Mouse (Mus musculus): Measurements from ENCODE around the gene Samd4b. TPM values are rescaled to one million over a fixed set of nuclear protein-coding genes. Genes with fewer than 3 reads are reported as not detected.

The Samd4b gene
- polyA plus RNA-seq, 1 experiment from 2014 or later = 33.3 TPM

DNA sequence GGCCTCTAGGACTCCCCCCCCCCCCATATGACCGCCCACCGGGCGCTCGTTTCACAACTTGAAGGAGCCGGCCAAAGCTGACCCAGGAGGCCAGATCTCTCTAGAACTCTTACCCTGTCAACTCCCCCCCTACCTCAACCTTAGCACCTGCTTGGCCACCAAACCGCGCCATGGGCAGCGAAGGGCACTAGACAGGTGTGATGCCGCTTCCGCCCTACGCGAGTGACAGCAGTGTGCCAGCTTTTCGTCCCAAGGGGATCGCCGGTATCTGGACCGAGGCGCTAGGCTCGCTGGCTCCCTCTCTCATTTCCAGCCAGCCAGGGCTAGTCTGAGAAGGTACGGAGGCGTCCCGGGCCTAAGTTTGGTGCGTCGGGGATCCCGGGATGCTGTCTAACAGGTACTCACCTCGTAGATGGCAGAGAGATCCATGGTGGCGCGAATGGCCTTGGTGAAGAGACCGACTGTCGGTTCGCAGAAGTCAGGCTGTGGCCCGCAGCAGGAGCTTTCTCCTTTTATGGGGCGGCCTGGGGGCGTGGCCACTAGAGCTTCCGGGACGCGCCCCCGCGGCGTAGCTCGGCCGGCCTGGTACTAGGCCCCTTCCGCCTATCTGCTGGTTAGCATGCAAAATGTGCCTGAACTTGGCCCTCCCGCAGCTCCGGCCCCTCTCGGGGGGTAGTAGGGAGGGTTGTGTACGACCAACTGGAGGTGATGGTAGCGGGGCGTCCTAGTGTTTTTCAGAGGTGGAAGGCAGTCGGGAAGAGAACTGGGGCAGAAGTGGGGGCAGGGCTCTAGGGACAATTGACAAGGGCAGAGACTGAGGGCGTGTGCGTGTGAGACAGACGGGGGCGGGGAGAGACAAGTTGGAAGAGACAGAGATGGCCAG, 218.9 kb downstream of the Samd4b start:
- H3K4me3 ChIP-seq = peak overlapping the region; percentile 63
- peak overlapping the region; percentile 87 for H3K9ac ChIP-seq
- peaks cover 71% of the 10 kb centered on the region for H3K4me1 ChIP-seq
- peak; percentile 39; the same call in 1 of the 2 replicates for ATAC-seq (ENCODE audit: insufficient number of reproducible peaks, insufficient read depth, low FRiP score, low TSS enrichment, low read depth)
- H3K27ac ChIP-seq = peak overlapping the region; percentile 98
- peaks cover 12% of the 10 kb centered on the region for H3K36me3 ChIP-seq
- H3K27me3 ChIP-seq = no peaks in the 10 kb centered on the region
- no peaks in the 10 kb centered on the region for H3K9me3 ChIP-seq
- peak overlapping the region; percentile 95 for H3K4me2 ChIP-seq
- WGBS = 1% methylated on average over 53 of the region's 53 CpGs

DNA sequence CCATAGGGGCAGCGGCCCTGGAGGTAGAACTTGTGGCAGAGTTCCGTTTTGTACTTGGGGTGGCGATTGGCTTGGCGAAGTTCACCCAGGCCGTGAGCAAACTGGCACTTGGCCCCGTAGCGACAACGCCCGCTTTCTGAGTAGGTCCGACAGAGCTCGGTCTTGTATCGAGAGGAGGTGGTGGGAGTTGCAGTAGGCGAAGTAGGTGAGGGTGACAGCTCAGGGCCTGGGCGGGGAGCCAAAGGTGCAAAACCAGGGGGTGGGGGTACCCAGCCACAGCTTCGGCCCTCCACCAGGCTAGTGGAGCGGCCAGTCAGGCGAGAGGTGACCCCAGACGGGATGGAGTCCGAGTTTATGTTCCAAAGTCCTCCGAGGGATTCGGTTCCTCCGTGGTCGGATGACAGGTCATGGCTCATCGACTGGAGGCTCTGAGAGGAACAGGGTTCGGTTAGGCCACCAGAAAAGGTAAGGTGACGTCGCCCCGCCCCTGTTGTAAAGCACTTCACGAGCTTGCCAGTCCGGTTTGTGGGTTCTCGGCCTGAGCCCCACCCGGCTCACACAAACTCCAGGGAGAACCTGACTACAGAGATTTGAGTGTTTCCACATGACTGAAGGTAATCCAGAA, 219.8 kb downstream of the Samd4b start:
- 41% methylated on average over 32 of the region's 32 CpGs for WGBS

DNA sequence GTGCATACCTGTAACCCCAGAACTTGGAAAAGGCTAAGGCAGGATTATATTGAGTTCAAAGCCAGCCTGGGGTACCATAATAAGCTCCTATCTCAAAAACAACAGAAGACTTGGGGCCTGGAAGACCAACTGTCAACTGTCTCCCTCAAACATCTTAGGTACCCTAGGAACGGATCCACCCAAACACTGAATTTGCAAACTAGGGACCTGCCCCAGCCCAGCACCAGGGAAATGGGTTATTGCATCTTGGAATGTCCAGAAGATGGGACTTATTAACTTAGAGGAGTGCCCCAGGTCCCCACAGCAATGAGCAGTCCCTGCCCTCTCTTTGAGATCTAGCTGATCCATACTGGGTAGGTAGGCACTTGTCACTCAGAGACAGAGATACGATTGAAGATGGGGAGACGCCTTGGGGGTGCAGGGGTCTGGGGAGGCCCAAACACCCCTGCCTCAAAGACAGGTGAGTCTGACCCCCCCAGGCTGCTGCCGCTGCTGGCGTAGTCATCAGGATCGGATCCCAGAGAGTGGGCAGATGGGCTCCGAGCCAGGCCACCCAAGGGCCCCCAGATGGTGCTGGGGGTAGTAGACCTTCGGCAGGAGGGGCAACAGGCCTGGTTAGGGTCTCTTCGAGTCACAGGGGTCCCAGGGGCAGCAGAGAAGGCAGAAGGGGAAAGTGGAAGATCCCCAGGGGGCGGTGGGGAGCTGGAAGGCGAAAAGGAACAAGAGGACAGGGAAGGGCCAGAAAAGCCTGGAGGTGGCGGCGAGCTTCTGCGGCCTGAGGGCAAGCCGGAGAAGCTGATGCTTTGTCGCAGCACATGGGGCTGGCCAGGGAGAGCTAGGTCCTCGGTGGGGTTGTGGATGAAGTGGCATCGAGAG, 220.5 kb downstream of the Samd4b start:
- no peak for ATAC-seq (ENCODE audit: insufficient number of reproducible peaks, insufficient read depth, low FRiP score, low TSS enrichment, low read depth)
- WGBS = 70% methylated on average over 18 of the region's 18 CpGs
- peak overlapping the region; percentile 95 for H3K4me2 ChIP-seq
- H3K27me3 ChIP-seq = no peaks in the 10 kb centered on the region
- H3K27ac ChIP-seq = peak overlapping the region; percentile 98
- peak overlapping the region; percentile 87 for H3K9ac ChIP-seq
- H3K9me3 ChIP-seq = no peaks in the 10 kb centered on the region
- H3K36me3 ChIP-seq = peaks cover 12% of the 10 kb centered on the region
- peak overlapping the region; percentile 63 for H3K4me3 ChIP-seq
- H3K4me1 ChIP-seq = peaks cover 66% of the 10 kb centered on the region

More for the DNA sequence above, 219.8 kb downstream of the Samd4b start:
- peak overlapping the region; percentile 63 for H3K4me3 ChIP-seq
- H3K9me3 ChIP-seq = no peaks in the 10 kb centered on the region
- H3K4me2 ChIP-seq = peak overlapping the region; percentile 95
- H3K36me3 ChIP-seq = peaks cover 12% of the 10 kb centered on the region
- H3K4me1 ChIP-seq = peaks cover 73% of the 10 kb centered on the region
- no peaks in the 10 kb centered on the region for H3K27me3 ChIP-seq
- H3K9ac ChIP-seq = peak overlapping the region; percentile 87
- ATAC-seq (ENCODE audit: insufficient number of reproducible peaks, insufficient read depth, low FRiP score, low TSS enrichment, low read depth) = no peak
- H3K27ac ChIP-seq = peak overlapping the region; percentile 98

DNA sequence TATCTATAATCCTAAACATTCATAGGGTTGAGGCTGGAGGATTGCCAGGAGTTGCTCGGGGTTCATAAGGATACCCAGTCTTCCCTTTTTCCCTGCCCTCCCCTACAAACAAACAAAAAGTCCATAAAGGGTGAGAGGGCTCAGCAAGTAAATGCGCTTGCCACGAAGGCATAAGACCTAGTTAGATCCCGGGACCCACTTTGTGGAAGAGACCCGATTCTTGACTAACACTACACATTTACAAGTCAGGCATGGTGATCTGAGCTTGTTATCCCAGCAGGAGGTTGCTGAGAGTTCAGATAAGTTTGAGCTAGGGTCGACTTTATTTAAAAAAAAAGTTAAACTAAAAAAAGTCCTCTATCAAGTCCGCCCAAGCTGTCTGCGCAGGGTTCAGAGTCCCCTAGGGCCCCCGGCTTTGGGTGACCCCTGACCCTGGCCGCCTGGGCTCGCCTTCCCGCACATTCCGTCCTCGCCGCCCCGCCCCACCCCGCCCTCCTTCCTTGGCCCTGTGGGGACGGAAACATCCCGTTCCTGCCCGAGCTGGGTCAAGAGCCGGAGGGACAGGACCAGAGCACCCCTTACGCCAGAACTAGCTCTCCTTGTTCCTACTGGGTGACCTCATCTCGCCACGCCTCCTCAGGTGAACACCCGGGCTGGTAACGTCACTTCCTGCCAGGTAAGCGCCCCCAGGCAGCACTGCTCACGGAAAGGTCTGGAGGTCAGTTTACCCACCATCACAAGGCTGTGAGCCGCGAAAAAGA, 221.8 kb downstream of the Samd4b start:
- peak overlapping the region; percentile 95 for H3K4me2 ChIP-seq
- H3K4me1 ChIP-seq = peaks cover 55% of the 10 kb centered on the region
- WGBS = 3% methylated on average over 30 of the region's 30 CpGs

DNA sequence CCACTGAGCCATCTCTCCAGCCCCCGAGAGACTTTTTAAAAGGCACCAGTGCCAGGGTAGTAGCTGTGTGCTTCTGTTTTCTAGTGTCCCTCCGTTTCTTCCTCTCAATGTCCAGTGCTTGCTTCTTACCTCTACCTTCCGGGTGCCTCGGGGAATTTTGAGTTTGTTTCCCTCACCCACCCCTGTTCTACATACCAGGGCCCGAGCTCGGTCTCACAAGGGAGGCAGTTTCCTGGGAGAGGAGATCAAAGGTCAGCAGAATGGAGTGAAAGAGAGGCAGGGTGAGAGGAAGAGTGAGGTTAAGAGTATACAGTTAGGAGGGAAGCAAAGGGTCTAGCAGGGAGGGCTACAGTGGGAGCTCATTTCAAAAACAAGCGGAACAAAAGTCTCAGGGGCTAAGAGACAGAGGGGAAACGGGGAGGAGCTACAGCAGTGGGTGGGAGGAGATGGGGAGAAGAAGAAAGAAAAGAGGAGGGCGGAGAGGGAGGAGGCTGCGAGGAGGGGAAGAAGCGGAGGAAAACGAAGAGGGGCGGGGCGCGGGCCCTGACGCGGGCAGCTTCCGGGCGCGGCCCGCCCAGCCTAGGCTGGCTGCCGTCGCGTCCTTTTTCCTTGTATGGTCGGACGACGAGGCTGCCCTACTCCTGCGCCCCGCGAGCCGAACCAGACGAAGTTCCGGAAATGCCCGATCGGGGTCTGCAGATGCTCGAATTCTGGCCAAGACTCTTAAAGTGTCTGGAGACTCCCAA, 222.6 kb downstream of the Samd4b start:
- Histone ChIP-seq H3K27ac (peak overlapping the region; percentile 98), H3K4me3 (peak overlapping the region; percentile 45), H3K4me2 (peak overlapping the region; percentile 95), H3K9ac (peak overlapping the region; percentile 80), H3K9me3 (no peaks in the 10 kb centered on the region), H3K27me3 (no peaks in the 10 kb centered on the region), H3K36me3 (peaks cover 13% of the 10 kb centered on the region), H3K4me1 (peaks cover 53% of the 10 kb centered on the region)
- peak; percentile 39 for ATAC-seq (ENCODE audit: insufficient number of reproducible peaks, insufficient read depth, low FRiP score, low TSS enrichment, low read depth)
- under 1% methylated on average over 36 of the region's 36 CpGs for WGBS

More for the DNA sequence above, 221.8 kb downstream of the Samd4b start:
- H3K36me3 ChIP-seq = peaks cover 12% of the 10 kb centered on the region
- ATAC-seq (ENCODE audit: insufficient number of reproducible peaks, insufficient read depth, low FRiP score, low TSS enrichment, low read depth) = no peak
- peak overlapping the region; percentile 98 for H3K27ac ChIP-seq
- H3K9me3 ChIP-seq = no peaks in the 10 kb centered on the region
- H3K4me3 ChIP-seq = peak overlapping the region; percentile 45
- H3K27me3 ChIP-seq = no peaks in the 10 kb centered on the region
- H3K9ac ChIP-seq = peak overlapping the region; percentile 80

DNA sequence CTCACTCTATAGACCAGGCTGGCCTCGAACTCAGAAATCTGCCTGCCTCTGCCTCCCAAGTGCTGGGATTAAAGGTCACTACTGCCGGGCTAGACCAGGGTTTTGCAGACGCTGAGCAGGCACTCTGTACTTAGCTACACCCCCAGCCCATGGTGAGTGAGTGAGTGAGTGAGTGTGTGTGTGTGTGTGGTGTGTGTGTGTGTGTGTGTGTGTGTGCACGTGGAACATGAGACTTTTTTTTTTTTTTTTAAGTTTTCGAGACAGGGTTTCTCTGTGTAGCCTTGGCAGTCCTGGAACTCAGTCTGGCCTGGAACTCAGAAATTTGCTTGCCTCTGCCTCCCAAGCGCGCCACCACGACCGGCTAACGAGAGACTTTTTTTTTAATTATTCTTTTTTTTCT, 223.3 kb downstream of the Samd4b start:
- H3K4me2 ChIP-seq = peak overlapping the region; percentile 95
- no peak for ATAC-seq (ENCODE audit: insufficient number of reproducible peaks, insufficient read depth, low FRiP score, low TSS enrichment, low read depth)
- peaks cover 20% of the 10 kb centered on the region for H3K36me3 ChIP-seq
- H3K9ac ChIP-seq = peak overlapping the region; percentile 80; the same call in 1 of the 2 replicates
- peak overlapping the region; percentile 98 for H3K27ac ChIP-seq
- H3K4me3 ChIP-seq = no peak overlapping the region
- 83% methylated on average over 10 of the region's 10 CpGs for WGBS
- H3K9me3 ChIP-seq = no peaks in the 10 kb centered on the region
- no peaks in the 10 kb centered on the region for H3K27me3 ChIP-seq
- H3K4me1 ChIP-seq = peaks cover 57% of the 10 kb centered on the region

DNA sequence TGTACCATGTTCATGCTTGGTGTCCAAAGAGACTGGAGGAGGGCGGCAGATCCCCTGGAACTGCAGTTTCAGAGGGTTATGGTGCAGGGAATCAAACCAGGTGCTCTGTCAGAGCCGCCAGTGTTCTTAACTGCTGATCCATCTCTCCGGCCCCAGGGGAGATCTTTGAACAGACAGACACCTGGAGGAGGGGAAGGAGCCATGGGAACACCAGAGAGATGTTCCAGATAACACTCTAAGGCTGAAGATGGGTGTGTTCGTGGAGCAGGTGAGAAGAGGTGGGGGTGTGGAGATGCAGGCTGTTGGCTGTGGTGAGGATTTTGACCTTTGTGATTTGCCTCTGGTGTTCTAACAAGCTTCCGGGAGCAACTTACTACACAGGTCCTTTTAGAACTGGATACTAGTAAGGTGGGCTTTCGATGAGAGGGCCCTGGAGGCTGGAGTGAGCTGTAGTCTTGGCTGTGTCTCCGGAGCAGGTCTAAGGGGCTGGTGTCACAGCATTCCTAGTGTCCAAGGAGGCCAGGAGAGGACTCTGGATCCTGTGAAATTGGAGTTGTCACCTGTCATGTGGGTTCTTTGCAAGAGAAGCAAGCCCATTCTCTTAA, 224.0 kb downstream of the Samd4b start:
- H3K9me3 ChIP-seq = no peaks in the 10 kb centered on the region
- ATAC-seq (ENCODE audit: insufficient number of reproducible peaks, insufficient read depth, low FRiP score, low TSS enrichment, low read depth) = no peak
- no peaks in the 10 kb centered on the region for H3K27me3 ChIP-seq
- H3K36me3 ChIP-seq = peaks cover 26% of the 10 kb centered on the region
- peaks cover 59% of the 10 kb centered on the region for H3K4me1 ChIP-seq
- H3K4me2 ChIP-seq = 0 out of 2 replicates have a peak overlapping the region, but pooled peaks have one; percentile 9
- no peak overlapping the region for H3K4me3 ChIP-seq
- peak overlapping the region; percentile 97 for H3K27ac ChIP-seq
- 74% methylated on average over 7 of the region's 7 CpGs for WGBS
- H3K9ac ChIP-seq = peak overlapping the region; percentile 54

DNA sequence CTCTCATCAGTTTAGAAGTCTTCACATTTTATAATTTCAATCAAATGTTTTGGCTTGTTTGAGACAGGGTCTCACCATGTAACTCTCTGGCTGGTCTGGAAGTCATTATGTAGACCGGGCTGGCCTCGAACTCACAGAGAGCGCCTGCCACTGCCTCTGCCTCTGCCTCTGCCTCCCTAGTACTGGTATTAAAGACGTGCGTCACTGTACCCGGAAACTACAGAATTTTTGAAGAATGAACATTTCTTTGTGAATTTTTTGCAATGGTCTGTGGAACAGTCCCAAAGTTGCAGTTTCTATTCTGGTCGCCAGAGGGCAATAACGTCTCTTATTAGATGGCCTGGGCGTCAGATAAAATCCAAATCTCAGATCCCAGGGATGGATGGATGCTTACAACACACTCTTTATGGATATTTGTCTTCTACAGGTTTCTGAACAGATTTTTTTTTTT, 224.8 kb downstream of the Samd4b start:
- peak overlapping the region; percentile 78 for H3K4me3 ChIP-seq
- H3K4me1 ChIP-seq = peaks cover 52% of the 10 kb centered on the region
- peaks cover 34% of the 10 kb centered on the region for H3K36me3 ChIP-seq
- no peaks in the 10 kb centered on the region for H3K27me3 ChIP-seq
- H3K9me3 ChIP-seq = no peaks in the 10 kb centered on the region
- peak overlapping the region; percentile 97 for H3K27ac ChIP-seq
- no peak for ATAC-seq (ENCODE audit: insufficient number of reproducible peaks, insufficient read depth, low FRiP score, low TSS enrichment, low read depth)
- H3K4me2 ChIP-seq = peak overlapping the region; percentile 96
- peak overlapping the region; percentile 68 for H3K9ac ChIP-seq
- under 1% methylated on average over 9 of the region's 9 CpGs for WGBS

DNA sequence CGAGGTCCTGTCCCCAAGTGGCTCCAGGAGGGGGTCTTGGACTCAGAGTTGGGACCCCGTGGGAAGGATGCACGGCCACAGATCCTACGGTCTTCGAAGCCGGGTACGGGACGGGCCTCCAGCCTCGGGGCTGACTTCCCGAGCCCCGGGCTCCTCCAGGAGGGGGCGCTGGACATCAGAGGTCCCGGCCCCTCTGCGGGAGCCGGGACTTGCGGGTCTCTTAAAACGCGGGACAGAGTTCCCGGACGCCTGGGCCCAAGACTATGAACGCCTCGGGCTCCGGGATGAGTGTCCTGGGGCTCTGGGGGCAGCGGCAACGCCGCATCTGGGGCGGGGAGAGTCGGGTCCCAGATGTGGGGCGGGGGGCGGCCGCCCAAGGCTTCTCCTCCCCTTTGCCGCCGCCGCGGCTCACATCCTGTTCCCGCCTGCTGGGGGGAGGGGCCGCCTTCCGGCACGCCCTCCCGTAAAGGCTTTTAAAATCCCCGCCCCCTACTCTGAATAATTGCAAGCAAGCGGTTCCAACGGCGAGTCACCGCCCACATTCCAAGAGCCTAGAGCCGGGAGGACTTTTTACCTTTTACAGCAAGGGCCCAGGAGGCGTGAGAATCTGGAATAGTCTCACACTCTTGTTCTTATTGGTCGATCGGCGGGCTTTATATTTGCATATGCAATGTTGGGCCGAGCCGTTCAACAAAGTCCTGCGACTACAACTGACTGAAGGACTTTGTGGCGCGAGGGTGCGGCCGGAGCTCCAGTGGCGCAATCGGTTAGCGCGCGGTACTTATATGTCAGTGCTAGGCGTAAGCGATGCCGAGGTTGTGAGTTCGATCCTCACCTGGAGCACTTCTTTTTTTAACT, 225.5 kb downstream of the Samd4b start, which contains the start of gene Plekhg2:
Gene Plekhg2, minus strand, starts transcription at position 349 of the 858 bp plus-strand sequence.
- peak within 1 kb of the TSS; percentile 96 for H3K4me2 ChIP-seq
- peak; percentile 88 for ATAC-seq (ENCODE audit: insufficient number of reproducible peaks, insufficient read depth, low FRiP score, low TSS enrichment, low read depth)
- peaks cover 45% of the 10 kb centered on the region for H3K4me1 ChIP-seq
- H3K27me3 ChIP-seq = no peaks in the 10 kb centered on the region
- WGBS = under 1% methylated on average over 64 of the region's 66 CpGs
- H3K4me3 ChIP-seq = peak within 1 kb of the TSS; percentile 78
- H3K9ac ChIP-seq = peak within 1 kb of the TSS; percentile 90
- H3K27ac ChIP-seq = peak within 1 kb of the TSS; percentile 97
- peaks cover 34% of the 10 kb centered on the region for H3K36me3 ChIP-seq
- no peaks in the 10 kb centered on the region for H3K9me3 ChIP-seq
